Mouse (Mus musculus): Measurements from ENCODE around the gene Zfhx3.
"Not testable (repeated sequence)": the region's sequence is repeated elsewhere in the genome, so short reads cannot be mapped to it uniquely, and the experiment has no call there.

The Zfhx3 gene

DNA sequence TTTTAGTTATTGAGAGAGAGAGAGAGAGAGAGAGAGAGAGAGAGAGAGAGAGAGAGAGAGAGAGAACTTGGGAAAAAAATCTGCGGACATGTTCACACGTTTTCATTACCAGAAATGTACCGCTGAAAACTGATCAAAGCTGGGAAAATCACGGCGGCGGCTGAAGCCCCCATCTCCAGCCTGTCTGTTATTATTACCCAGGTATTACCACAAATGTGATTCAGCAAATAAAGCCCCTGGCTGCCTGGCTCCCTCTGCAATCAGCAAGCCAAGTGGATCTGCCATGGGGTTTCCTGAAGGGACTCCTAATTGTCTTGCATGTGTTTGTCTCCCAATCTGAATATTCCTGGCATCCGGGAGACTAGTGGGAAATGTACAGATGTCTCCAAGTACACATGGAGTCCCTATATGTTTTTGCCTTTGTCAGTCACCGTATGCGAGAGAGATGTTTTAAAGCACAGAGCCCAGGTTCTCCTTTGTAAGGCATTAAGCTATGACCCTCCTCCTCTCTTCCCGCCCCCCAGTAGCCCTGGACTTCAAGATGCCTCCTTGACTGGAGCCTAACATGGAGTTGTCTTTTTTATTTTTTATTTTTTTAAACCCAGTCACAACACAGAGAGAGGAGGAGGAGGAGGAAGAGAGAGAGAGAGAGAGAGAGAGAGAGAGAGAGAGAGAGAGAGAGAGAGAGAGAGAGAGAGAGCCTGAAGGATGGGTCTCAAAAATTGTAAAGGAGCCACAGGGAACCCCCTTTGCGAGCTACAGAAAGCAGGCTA is at the start of gene Zfhx3:
Gene Zfhx3 (plus strand): TSS at position 723 of the 773 bp plus-strand sequence.
- in situ Hi-C loops (cut with MboI, MseI), result no loop called here

DNA sequence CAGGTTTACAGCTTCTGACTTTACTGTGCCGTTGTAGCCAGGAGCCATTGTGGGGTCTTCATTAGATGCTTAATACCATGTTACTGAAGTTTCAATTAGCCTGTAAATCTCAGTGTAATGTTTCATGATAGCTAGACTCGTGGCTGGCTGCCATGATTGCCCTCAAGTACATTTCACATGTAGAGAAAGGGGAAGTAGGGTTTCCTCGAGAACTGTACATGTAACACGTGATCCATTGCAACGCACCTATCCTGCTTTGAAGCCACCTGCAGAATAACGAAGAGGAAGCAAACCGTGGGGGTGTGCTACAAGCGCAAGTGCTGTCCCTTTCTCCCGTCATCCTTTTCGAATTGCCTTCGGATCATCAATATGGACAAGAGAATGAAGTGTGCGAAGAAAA is 23.5 kb upstream of the Zfhx3 start:
- in situ Hi-C loops (cut with MboI, MseI), result no loop called here

DNA sequence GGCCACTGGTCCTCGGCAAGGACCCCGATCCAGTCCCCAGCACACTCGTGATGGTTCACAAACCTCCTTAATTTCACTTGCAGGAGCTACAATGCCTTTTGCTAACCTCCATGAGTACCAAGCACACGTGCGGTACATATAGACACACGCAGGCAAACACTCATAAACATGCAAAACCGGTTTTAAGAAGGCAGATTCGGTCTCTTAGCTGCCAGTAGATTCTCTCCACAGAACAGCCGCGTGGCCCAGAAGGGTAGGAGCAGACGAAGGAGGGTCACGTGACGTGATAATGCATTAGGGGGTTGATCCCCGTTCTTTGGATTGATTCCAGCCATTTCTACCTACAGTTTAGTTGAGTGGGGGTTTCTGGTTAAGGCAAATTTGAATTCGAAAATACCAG is 16.3 kb upstream of the Zfhx3 start:
- in situ Hi-C loops (cut with MboI, MseI), result no loop called here

DNA sequence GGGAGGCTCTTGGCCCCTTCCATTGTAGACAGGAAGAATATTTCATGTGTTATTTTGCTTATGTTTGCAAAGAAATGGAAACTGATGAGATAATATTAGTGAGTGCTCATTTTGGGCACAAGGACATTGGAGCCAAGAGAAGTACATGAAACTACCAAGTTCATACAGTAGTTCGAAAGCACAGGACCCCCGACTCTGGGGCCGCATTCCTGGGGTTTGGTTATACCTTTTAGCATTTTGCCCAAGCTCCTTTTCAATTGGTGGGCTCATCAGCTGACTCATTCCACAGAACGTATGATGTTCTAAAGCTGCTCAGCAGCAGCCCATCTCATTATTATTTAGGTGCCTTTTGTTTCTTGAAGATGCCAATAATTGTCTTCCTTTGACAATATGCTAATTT is 5.7 kb upstream of the Zfhx3 start:
- in situ Hi-C loops (cut with MboI, MseI), result no loop called here

DNA sequence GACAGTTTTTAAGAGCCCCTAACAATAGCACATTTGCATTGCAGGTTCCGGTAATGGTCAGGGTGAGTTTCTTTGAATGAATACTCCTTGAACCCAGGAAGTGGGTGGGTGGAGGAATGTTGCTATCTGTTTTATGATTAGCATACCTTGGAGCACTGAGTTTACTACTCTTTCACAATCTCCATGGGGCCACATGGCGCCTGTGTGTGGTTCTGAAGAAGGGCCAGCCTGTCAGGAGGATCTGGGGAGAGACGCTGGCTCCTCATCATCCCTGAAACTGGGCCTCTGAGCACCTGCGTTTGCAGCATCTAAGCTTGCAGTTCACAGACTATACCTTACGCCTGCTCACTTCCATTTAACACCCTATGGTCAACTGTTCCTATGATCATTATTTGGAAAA is 4.2 kb upstream of the Zfhx3 start:
- in situ Hi-C loops (cut with MboI, MseI), result not testable (repeated sequence)

DNA sequence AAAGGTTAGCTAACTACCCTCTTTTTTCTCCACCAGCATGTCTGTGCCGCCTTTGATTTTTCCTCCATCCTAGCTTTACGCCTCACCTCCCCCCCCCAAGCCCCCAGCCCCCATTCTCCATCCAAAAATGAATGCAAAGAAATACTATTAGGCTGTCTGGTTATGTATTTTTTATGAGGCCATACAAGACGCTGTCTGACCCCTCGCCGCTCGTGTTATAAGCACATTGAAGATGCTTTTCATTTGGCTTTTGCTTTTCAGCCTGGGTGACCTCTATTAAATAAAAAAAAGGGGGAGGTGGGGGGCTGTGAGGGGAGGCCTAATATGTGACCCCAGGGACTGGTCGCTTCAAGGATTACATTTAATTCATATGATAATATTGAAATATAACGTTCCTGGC is 2.3 kb upstream of the Zfhx3 start:
- in situ Hi-C loops (cut with MboI, MseI), result no loop called here

DNA sequence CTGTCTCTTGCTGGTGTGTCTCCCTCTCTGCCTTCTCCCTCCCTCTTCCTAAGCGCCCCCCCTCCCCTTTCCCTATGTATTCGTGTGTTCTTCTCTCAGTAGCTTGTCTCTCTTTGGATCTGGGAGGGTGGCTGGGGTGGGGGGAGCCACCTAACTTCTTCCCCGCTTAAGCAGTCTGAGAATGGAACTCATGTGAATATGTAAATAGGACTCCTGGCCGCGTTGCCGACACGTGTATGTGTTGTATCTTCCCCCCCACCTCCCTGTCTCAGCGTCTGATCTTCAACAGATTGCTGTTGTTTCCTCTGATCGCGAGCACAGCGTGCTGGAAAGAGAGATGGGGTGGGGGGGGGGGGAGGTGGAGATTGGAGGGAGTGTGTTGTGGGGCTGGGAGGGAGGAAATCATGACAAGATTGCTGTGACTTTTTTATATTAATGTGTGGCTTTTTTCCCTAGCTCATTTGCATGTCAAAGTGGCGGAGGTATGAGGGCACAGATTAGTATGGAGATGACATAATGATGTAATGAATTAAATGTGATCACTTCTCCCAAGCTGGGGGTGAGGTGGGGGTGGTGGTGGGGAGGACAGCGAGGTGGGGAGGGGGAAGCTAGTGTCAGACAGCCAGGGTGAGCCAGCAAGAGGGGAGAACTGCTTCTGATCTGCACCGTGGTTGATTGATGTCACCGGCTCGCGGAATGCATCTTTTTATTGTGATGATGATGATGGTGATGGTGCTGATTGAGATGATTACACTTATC is 487 bp downstream of the Zfhx3 start:
- in situ Hi-C loops (cut with MboI, MseI), result no loop called here

DNA sequence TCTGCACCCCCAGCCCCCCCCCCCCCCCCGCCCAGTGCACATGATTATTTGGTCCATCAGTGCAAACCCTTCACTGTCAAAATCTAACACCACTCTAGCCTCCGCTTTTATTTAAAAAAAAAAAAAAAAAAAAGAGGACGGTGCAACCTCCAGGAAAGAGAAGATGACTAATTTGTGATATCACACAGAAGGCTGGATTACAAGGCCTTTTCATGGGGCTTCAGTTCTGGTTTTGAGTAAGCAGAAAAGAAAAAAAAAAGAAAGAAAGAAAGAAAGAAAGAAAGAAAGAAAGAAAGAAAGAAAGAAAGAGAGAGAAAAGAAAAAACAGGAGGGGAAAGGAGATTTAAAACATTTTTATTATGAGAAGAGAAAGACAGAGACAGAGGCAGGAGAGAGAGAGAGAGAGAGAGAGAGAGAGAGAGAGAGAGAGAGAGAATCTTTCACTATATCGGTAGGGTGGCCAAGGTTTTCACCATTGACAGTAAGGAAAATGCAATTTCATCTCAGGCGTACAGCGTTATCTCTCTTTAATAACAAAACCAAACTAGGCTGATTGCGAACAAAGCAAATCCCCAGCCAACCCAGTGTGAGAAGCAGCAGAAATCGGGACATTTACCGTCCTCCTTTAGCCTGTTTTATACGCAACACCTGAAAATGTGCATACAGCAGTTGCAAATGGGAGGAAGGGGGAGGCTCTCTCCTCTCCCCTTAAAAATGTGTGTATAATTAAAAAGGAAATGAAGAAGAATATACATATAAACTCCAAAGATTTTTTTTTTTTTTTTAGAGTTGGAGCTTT is 1.3 kb downstream of the Zfhx3 start:
- in situ Hi-C loops (cut with MboI, MseI), result no loop called here

DNA sequence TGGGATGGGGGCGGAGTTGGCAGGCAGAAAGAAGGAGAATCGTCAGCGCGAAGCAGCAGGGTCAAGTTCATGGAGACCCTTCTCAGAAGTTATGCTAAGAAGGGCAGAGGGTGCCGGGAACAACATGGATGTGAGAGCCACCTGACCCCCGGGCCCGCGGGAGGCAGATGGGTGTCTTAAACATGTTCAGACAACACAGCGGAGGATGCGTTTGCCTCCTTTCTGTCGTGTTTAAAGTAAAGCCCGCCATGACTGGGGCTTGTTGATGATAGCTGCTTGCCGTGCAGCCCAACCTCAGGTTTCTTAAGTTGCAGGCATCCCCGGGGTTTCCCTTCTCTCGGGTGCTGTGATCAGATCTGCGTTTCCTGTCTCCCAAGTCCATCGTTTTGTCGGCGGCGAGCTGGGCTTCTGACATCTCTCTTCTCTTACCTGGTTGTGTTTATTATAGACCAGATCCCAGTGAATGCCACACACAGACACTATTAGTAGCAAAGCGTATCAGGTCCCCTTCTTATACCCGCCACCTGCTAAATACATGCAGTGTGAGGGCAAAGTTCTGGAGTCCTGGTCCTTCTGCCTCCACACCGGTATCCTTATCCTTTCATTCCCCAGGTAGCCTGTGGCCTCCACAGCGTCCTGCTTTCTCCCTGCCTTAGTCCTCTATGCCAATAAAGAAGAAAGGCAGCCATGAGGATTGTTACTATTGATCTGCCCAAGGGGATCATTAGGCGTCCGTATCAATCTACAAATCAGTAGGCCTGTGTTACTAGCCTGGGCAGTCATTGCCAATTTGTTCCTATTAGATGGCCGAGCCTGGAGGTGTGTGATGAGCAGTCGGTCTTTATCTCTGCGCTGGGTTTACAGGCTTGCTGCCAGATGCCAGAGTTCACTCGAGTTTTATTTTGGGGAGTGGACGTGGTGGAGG is 2.5 kb downstream of the Zfhx3 start:
- in situ Hi-C loops (cut with MboI, MseI), result no loop called here

DNA sequence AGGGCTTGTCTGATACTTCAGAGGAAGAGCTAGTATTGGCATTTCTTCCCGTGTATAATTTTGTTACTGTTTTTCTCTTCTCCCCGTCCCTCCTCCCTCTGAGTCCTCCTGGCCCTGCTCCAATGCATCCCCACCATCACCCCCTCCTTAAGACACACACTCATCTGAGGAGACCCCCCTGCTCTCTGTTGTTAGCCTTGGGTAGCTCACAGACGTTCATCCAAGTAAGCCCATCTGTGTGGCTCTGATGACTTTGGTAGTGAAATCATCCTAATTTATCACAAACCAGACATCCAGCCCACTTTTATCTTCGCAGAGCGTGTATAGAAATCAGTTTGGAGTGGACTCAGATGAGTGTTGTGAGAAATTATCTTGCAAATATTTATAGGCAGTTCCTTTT is 4.4 kb downstream of the Zfhx3 start:
- in situ Hi-C loops (cut with MboI, MseI), result no loop called here

DNA sequence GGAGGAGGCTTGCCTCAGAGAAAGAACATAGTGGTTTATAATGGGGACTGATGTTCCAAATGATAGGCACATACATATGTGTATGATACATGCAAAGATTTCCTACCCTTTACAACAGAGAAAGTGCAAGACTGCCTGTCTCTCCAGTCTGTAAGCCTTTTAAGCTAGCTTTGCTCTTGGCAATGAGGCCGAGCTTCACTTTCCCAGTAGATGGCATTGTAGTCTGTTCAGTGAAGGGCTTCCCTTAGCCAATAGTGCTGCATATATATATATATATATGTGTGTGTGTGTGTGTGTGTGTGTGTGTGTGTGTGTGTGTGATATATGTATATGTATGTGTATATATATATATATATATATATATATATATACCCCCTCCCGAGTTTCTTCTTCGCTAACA is 13.4 kb downstream of the Zfhx3 start:
- in situ Hi-C loops (cut with MboI, MseI), result no loop called here

DNA sequence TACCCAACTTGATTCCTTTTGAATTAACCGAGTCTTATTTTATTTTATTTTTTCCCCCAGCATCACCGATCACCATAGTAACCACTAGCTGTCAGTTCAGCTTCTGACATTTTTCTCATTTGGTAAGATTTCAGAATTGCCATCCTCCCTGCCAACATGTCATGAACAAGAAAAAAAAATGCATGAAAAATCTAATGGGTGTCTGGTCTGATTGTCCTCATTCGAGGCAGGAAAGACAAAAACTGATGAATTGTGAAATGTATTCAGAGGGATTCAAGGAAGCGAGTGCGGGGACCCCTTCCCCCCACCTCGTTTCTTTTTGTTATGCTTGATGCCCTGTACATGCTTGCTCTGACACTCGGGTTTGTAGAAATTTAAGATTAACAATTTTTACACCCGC is 15.1 kb downstream of the Zfhx3 start:
- in situ Hi-C loops (cut with MboI, MseI), result no loop called here

DNA sequence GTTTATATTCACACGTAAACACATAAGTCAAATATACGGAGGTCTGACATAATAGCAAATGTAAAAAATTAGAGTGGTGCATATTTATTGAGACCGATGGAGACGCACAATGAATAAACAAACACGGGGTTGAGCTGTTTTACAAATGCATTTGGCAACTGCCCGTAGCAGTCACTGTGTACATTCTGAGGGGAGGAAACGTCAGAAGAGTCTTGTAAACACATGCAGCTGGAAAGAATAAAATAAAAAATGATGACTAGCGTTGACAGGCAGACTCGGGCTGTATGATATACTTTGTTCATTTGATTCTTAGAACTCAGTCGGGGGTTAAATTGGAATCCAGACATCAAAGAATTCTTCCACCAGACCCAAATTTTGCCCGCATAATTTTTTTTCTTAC is 18.0 kb downstream of the Zfhx3 start:
- in situ Hi-C loops (cut with MboI, MseI), result no loop called here

DNA sequence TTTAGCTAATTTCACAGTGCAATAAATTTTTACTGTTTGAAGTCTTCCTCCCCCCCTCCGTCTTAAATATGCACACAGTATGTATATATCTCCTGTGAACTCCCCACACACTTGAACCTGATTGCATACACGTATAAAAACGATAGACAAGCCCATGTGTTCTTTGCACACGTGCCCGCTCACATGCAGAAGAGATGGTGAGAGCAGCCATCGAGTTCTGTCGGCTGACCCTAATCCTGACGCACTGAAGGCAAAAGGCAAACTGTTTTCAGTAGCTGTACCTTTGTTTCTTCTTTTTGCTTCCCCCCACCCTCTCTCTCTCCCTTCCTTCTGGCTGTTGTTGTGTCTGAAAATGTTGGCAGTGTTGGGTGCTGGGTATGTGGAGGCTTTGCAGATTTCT is 18.4 kb downstream of the Zfhx3 start:
- in situ Hi-C loops (cut with MboI, MseI), result no loop called here

DNA sequence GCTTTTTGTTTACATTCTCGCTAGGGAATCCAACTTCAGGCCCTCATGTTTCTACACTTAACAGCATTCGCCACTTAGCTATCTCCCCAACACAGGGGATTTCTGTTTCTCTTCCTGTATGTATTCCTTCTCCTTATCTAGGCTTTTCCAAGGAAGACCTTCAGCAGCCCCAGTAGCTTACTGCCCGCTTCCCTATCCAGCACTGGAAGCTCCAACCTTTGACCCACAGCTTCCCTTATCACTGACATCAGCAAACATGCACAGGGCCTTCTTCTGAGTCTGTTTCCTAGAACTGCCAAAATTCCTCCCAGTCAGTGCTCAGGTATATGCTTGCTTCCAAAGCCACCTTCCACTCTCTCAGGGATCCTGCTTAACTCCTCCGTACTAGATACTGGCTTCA is 29.8 kb downstream of the Zfhx3 start:
- in situ Hi-C loops (cut with MboI, MseI), result no loop called here

DNA sequence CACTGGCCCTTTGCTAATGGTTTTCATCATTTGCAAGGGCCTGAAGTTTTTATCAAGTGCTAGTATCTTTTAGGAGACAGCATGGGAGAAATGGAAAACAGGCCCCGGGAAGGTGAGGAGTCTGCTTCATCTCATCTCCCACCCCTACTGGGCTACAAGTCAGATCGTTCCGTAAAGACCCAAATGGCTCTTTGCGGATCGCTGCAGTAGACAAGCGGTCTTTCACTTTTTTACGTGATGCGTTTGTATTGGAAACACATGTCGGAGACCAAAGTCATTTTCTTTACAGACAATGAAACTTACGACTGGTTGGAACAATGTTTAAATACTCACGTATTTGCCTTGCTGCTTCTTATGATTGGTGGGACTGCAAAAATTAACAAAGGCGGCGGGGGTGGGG is 32.0 kb downstream of the Zfhx3 start:
- in situ Hi-C loops (cut with MboI, MseI), result no loop called here

DNA sequence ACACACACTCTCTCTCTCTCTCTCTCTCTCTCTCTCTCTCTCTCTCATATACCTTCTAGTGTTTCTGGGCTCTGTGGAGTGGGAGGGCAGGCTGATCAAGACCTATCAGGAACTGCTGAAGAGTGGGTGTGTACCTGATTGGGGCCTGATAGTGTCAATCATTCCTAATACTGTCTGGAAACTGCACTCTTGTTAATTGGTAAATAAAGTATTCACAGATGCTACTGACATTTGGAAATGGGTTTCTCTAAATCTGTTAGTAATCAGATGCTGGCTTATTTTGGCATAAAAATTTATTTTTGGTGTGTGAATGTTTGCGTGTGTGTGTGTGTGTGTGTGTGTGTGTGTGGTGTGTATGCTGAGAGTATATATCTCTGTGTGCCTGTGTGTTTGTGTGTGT is 35.8 kb downstream of the Zfhx3 start:
- in situ Hi-C loops (cut with MboI, MseI), result no loop called here

DNA sequence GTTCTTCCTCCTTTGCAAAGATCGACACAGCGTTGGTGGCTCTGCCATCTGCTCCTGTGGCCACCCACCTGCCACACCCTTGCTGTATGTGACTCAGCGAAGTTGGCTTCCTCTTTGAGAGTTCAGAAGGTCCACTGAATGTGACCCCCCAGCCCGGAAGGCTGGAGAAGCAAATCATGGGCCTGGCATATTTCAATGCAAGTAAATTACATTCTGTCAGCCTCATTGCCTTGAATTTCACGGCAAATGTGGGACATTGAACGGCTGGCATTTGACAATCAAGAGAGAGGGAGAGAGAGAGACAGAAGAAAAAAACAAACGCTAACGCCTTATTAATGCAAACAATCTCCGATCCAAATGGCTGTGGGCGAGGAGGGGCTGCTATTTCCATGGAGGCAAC is 38.2 kb downstream of the Zfhx3 start:
- in situ Hi-C loops (cut with MboI, MseI), result no loop called here

DNA sequence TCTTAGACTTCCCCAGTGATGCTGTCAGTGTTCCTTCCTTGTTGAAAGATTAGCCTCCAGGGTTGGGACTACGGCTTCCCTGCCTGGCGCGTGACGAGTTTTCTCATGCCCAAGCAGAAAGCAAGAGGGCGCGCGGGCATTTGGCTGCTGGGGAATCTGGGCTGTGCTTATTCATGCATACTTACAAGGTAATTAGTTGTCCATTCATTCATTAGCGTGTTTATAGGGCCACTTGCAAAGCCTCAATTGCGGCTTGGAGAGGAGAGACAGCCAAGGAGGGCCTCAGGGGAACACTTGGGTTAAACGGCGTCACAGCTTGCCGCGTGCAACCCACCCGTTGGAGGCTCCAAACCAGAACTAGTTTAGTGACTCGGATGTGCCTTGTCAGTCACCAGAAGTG is 44.2 kb downstream of the Zfhx3 start:
- in situ Hi-C loops (cut with MboI, MseI), result no loop called here

DNA sequence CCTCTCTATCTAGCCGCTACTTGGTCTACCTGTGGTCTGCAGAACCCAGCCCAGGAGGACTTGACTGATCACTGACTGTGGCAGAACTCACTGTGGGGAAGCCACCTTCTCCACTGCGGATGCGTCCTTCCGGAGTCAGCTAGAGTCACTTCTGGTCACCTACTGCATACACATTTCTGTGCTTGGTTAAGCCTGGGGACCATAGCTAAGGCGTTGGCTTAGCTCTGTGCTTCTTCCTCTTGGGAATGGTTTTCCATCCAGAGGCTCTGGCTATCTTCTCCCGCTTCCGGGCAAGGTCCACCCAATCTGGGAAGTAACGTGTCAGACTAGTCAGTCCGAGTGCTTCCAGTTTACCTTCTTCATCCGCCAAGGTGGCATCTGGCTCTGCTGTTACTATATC is 56.4 kb downstream of the Zfhx3 start:
- in situ Hi-C loops (cut with MboI, MseI), result no loop called here

DNA sequence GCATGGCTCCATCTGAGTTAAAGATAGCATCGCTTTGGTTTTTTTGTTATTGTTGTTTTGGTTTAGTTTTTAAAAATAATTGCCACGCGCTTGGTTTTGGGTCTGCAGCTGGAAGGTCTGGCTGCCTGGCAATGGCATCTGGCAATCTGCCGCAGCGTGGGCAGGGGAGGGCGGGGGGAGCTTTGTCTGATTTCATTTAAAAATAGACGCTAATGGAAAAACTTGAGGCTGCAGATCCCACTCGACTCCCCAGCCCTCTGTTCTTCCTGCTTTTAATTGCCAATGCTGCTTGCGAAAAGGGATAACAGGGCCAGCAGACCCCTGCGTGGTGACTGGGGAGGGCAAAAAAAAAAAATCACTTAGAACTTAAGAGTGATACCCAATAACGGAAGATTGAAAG is 69.1 kb downstream of the Zfhx3 start:
- in situ Hi-C loops (cut with MboI, MseI), result no loop called here

DNA sequence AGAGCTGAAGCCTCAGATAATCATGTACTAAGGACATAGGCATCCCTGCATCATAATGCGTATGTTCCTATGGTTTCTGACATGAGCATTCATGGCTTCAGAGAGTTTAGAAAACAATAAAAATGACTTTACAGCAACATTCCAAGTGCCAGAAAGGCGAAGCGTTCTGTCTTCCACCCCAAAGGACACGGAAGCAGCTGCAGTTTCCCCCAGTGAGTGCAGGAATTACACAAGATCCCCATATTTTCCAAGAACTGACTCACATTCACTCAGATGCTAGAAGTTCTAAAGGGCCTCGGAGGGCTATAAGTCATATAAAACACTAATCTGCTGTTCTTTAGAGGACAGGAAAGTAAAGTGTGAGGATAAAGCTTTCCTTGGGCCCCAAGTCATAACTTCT is 75.3 kb downstream of the Zfhx3 start:
- in situ Hi-C loops (cut with MboI, MseI), result no loop called here

All from T-helper 1 cell (primary cell).